Mouse (Mus musculus): ENCODE results near the gene Gabbr1.

DNA sequence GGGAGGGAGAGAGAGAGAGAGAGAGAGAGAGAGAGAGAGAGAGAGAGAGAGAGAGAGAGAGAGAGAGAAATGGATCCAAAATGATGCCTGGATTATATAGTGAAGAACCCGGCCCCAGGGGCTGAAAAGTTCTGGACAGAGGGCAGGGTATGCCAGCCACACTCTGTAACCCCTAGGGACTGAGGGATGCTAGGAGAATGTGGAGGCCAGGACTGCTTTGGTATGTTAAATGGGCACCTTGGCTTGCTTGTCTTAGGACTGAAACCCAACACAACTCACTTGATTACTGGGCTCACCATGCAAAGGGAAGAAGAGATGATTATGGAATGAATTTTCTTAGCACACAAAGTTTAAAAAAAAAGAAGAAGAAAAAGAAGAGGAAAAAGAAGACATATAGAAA lies 32.4 kb downstream of the Gabbr1 start:
- TF ChIP-seq POLR2A (IDR thresholded peaks at IDR 0.05; ENCODE audit: low read depth, low read length) (no peak), CTCF (IDR thresholded peaks at IDR 0.05; ENCODE audit: extremely low read depth, insufficient read depth, insufficient read length, insufficient replicate concordance) (no peak)

All from spleen, adult 2 months (tissue).